Mouse (Mus musculus): ENCODE measurements at regions not wholly inside any gene's neighbourhood (a gene's known extent, or its start where the extent isn't known, plus 50 kb on each side); places are given as distances from the start of the nearest gene placed in this dataset.

GRCm38 (mm10) chr9:30590661-30591179 lies 163.8 kb downstream of the Snx19 start:
- H3K4me2 ChIP-seq (ENCODE audit: low read depth, low read length), result no peak overlapping the region
- no peaks in the 10 kb centered on the region for H3K9me3 ChIP-seq (replicated peaks; ENCODE audit: control insufficient read depth, low read length)
- H3K27me3 ChIP-seq (ENCODE audit: control insufficient read depth, insufficient read depth, low read length), result no peaks in the 10 kb centered on the region
- no peak overlapping the region for H3K4me3 ChIP-seq (replicated peaks; ENCODE audit: low read length)
- no peaks in the 10 kb centered on the region for H3K4me1 ChIP-seq (ENCODE audit: control insufficient read depth, insufficient read depth, low read length)
- 55% methylated on average over 6 of the region's 6 CpGs for WGBS
- no peak overlapping the region for H3K27ac ChIP-seq (ENCODE audit: low read length)
- no peak overlapping the region for H3K9ac ChIP-seq (ENCODE audit: low read length)
- ATAC-seq (ENCODE audit: insufficient read depth, low FRiP score), result no peak
- H3K36me3 ChIP-seq (ENCODE audit: control insufficient read depth, insufficient read depth, low read length), result no peaks in the 10 kb centered on the region

- 91% methylated on average over 9 of the region's 9 CpGs for WGBS
- Histone ChIP-seq H3K36me3 (ENCODE audit: control insufficient read depth, insufficient read depth, low read length) (no peaks in the 10 kb centered on the region), H3K9me3 (replicated peaks; ENCODE audit: control insufficient read depth, low read length) (no peaks in the 10 kb centered on the region), H3K9ac (ENCODE audit: low read length) (no peak overlapping the region), H3K4me3 (replicated peaks; ENCODE audit: low read length) (no peak overlapping the region), H3K27ac (ENCODE audit: low read length) (no peak overlapping the region), H3K27me3 (ENCODE audit: control insufficient read depth, insufficient read depth, low read length) (no peaks in the 10 kb centered on the region), H3K4me2 (ENCODE audit: low read depth, low read length) (no peak overlapping the region), H3K4me1 (ENCODE audit: control insufficient read depth, insufficient read depth, low read length) (no peaks in the 10 kb centered on the region)
- ATAC-seq (ENCODE audit: insufficient read depth, low FRiP score), result no peak
Measured at GRCm38 (mm10) chr9:30581271-30581821, 154.4 kb downstream of the Snx19 start.

- no peak overlapping the region for H3K4me2 ChIP-seq (ENCODE audit: low read depth, low read length)
- no peaks in the 10 kb centered on the region for H3K36me3 ChIP-seq (ENCODE audit: control insufficient read depth, insufficient read depth, low read length)
- WGBS, result 55% methylated on average over 6 of the region's 6 CpGs
- no peak for ATAC-seq (ENCODE audit: insufficient read depth, low FRiP score)
- no peaks in the 10 kb centered on the region for H3K9me3 ChIP-seq (replicated peaks; ENCODE audit: control insufficient read depth, low read length)
- no peak overlapping the region for H3K27ac ChIP-seq (ENCODE audit: low read length)
- H3K9ac ChIP-seq (ENCODE audit: low read length), result no peak overlapping the region
- no peaks in the 10 kb centered on the region for H3K27me3 ChIP-seq (ENCODE audit: control insufficient read depth, insufficient read depth, low read length)
- no peak overlapping the region for H3K4me3 ChIP-seq (replicated peaks; ENCODE audit: low read length)
- no peaks in the 10 kb centered on the region for H3K4me1 ChIP-seq (ENCODE audit: control insufficient read depth, insufficient read depth, low read length)
Measured at GRCm38 (mm10) chr9:30580500-30580899, 153.6 kb downstream of the Snx19 start.

- 68% methylated on average over 3 of the region's 3 CpGs for WGBS
- ATAC-seq (ENCODE audit: insufficient read depth, low FRiP score), result no peak
- Histone ChIP-seq H3K9ac (ENCODE audit: low read length) (no peak overlapping the region), H3K4me2 (ENCODE audit: low read depth, low read length) (no peak overlapping the region), H3K27ac (ENCODE audit: low read length) (no peak overlapping the region), H3K4me3 (replicated peaks; ENCODE audit: low read length) (no peak overlapping the region), H3K4me1 (ENCODE audit: control insufficient read depth, insufficient read depth, low read length) (no peaks in the 10 kb centered on the region), H3K36me3 (ENCODE audit: control insufficient read depth, insufficient read depth, low read length) (no peaks in the 10 kb centered on the region), H3K27me3 (ENCODE audit: control insufficient read depth, insufficient read depth, low read length) (no peaks in the 10 kb centered on the region), H3K9me3 (replicated peaks; ENCODE audit: control insufficient read depth, low read length) (no peaks in the 10 kb centered on the region)
Measured at GRCm38 (mm10) chr9:30578213-30578612, 151.3 kb downstream of the Snx19 start.

- no peak overlapping the region for H3K4me3 ChIP-seq (replicated peaks; ENCODE audit: low read length)
- H3K4me2 ChIP-seq (ENCODE audit: low read depth, low read length), result no peak overlapping the region
- WGBS, result 74% methylated on average over 4 of the region's 4 CpGs
- no peaks in the 10 kb centered on the region for H3K9me3 ChIP-seq (replicated peaks; ENCODE audit: control insufficient read depth, low read length)
- no peak overlapping the region for H3K27ac ChIP-seq (ENCODE audit: low read length)
- no peaks in the 10 kb centered on the region for H3K27me3 ChIP-seq (ENCODE audit: control insufficient read depth, insufficient read depth, low read length)
- no peaks in the 10 kb centered on the region for H3K36me3 ChIP-seq (ENCODE audit: control insufficient read depth, insufficient read depth, low read length)
- ATAC-seq (ENCODE audit: insufficient read depth, low FRiP score), result no peak
- H3K4me1 ChIP-seq (ENCODE audit: control insufficient read depth, insufficient read depth, low read length), result no peaks in the 10 kb centered on the region
- no peak overlapping the region for H3K9ac ChIP-seq (ENCODE audit: low read length)
Measured at GRCm38 (mm10) chr9:30577243-30577642, 150.3 kb downstream of the Snx19 start.

DNA sequence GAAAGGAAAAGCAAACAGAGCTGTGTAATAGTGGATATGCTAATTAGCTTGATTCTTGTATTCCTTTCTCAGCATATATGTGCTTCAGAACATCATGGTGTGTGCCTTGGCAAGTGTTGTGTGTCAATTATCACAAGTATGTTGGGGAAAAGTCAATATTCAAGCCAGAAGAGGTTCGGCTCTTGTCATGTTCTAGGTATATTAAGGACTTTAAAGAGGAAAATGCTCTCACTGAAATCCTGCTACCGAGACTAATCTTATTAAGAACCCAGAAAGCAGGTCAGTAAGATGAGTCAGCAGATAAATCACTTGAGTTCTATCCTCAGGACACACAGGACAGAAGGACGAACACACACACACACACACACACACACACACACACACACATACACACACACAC lies 148.6 kb downstream of the Snx19 start:
- Histone ChIP-seq H3K4me3 (replicated peaks; ENCODE audit: low read length) (no peak overlapping the region), H3K36me3 (ENCODE audit: control insufficient read depth, insufficient read depth, low read length) (no peaks in the 10 kb centered on the region), H3K27me3 (ENCODE audit: control insufficient read depth, insufficient read depth, low read length) (no peaks in the 10 kb centered on the region), H3K9ac (ENCODE audit: low read length) (no peak overlapping the region), H3K9me3 (replicated peaks; ENCODE audit: control insufficient read depth, low read length) (no peaks in the 10 kb centered on the region), H3K4me1 (ENCODE audit: control insufficient read depth, insufficient read depth, low read length) (peaks cover 5% of the 10 kb centered on the region; the same call in 1 of the 2 replicates), H3K4me2 (ENCODE audit: low read depth, low read length) (no peak overlapping the region), H3K27ac (ENCODE audit: low read length) (no peak overlapping the region)
- ATAC-seq (ENCODE audit: insufficient read depth, low FRiP score), result no peak
- WGBS, result 77% methylated on average over 3 of the region's 3 CpGs

DNA sequence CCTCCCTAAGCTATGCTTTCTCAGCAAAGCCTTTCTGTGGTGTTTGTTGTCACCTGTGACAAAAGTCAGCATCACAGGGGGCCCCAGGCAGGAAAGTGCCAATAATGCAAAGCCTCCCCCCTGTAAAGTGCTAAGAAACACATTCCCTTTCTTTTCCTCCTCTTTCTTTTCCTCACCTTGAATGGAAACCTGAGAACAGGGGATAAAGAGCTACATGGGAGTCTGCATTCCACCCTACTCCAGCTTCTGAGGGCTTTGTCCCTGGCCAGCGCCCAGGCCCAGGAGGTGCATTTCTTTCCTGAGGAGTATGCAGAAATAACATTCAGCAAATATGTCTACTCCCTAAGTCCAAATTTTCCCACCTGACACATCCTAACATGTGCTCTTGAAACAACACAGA lies 146.4 kb downstream of the Snx19 start:
- ATAC-seq (ENCODE audit: insufficient read depth, low FRiP score), result no peak
- Histone ChIP-seq H3K27me3 (ENCODE audit: control insufficient read depth, insufficient read depth, low read length) (no peaks in the 10 kb centered on the region), H3K9me3 (replicated peaks; ENCODE audit: control insufficient read depth, low read length) (no peaks in the 10 kb centered on the region), H3K4me3 (replicated peaks; ENCODE audit: low read length) (no peak overlapping the region), H3K4me2 (ENCODE audit: low read depth, low read length) (no peak overlapping the region), H3K4me1 (ENCODE audit: control insufficient read depth, insufficient read depth, low read length) (peaks cover 8% of the 10 kb centered on the region), H3K36me3 (ENCODE audit: control insufficient read depth, insufficient read depth, low read length) (no peaks in the 10 kb centered on the region), H3K27ac (ENCODE audit: low read length) (peak overlapping the region; percentile 16; the same call in 1 of the 2 replicates), H3K9ac (ENCODE audit: low read length) (no peak overlapping the region)
- WGBS, result 48% methylated on average over 1 of the region's 1 CpGs

DNA sequence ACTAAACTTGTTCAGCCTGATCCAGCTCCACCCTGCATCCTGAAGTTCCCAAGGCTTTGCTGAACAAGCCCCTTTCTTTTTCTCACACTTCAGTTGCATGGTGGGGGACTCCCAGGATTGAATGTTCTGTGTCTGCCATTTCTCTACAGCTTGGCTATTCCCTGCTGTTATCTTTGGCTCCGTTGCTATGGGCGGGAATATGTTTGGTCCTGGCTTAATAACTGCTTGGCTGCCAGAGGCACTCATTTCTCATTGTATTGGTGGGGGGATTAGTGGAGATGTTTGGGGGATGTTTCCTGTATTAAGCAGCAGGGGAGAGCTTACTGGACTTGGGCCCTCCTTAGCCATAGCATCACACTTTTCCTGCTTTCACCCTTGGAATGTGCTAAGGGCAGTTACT lies 144.1 kb downstream of the Snx19 start:
- Histone ChIP-seq H3K4me3 (replicated peaks; ENCODE audit: low read length) (no peak overlapping the region), H3K4me1 (ENCODE audit: control insufficient read depth, insufficient read depth, low read length) (peaks cover 8% of the 10 kb centered on the region), H3K27me3 (ENCODE audit: control insufficient read depth, insufficient read depth, low read length) (no peaks in the 10 kb centered on the region), H3K9me3 (replicated peaks; ENCODE audit: control insufficient read depth, low read length) (0 out of 2 replicates have a peak, but pooled peaks cover 6% of the 10 kb centered on the region), H3K27ac (ENCODE audit: low read length) (peak overlapping the region; percentile 52), H3K36me3 (ENCODE audit: control insufficient read depth, insufficient read depth, low read length) (no peaks in the 10 kb centered on the region), H3K4me2 (ENCODE audit: low read depth, low read length) (no peak overlapping the region), H3K9ac (ENCODE audit: low read length) (no peak overlapping the region)
- 4% methylated on average over 2 of the region's 2 CpGs for WGBS
- ATAC-seq (ENCODE audit: insufficient read depth, low FRiP score), result peak; percentile 76

- WGBS, result 81% methylated on average over 3 of the region's 3 CpGs
- Histone ChIP-seq H3K4me2 (ENCODE audit: low read depth, low read length) (no peak overlapping the region), H3K9me3 (replicated peaks; ENCODE audit: control insufficient read depth, low read length) (0 out of 2 replicates have a peak, but pooled peaks cover 6% of the 10 kb centered on the region), H3K4me1 (ENCODE audit: control insufficient read depth, insufficient read depth, low read length) (no peaks in the 10 kb centered on the region), H3K27me3 (ENCODE audit: control insufficient read depth, insufficient read depth, low read length) (no peaks in the 10 kb centered on the region), H3K36me3 (ENCODE audit: control insufficient read depth, insufficient read depth, low read length) (no peaks in the 10 kb centered on the region), H3K9ac (ENCODE audit: low read length) (no peak overlapping the region), H3K27ac (ENCODE audit: low read length) (no peak overlapping the region), H3K4me3 (replicated peaks; ENCODE audit: low read length) (no peak overlapping the region)
- no peak for ATAC-seq (ENCODE audit: insufficient read depth, low FRiP score)
Measured at GRCm38 (mm10) chr9:30564765-30565680, 138.1 kb downstream of the Snx19 start.
